Mouse (Mus musculus) stomach, postnatal 0 days (tissue): ENCODE data around the gene Nlrc5. TPM values are rescaled to one million over a fixed set of nuclear protein-coding genes. Genes with fewer than 3 reads are reported as not detected.

Experiments
- ATAC-seq: fragments of 200-750 bp; cut with Nextera tagmentation; 2 replicates; pipeline ENCODE4 v1.8.0; 2017; ENCODE audit not compliant: low FRiP score, low TSS enrichment
- DNase-seq: peaks from one replicate; pipeline ENCODE4 v3.0.0-alpha.2; 2016; ENCODE audit warnings: low spot score
- H3K27ac ChIP-seq: fragments of 300-500 bp; sonication (generic); replicated peaks from 2 replicates; pipeline ENCODE4 v1.5.1; 2014; ENCODE audit warnings: mild to moderate bottlenecking, control low read depth
- H3K27me3 ChIP-seq: fragments of 300-500 bp; sonication (generic); 2 replicates; pipeline ENCODE4 v1.6.1; 2014; ENCODE audit warnings: low read length; ENCODE audit not compliant: control insufficient read depth, insufficient read depth
- H3K36me3 ChIP-seq: fragments of 300-500 bp; sonication (generic); 2 replicates; pipeline ENCODE4 v1.6.1; 2014; ENCODE audit warnings: low read length, mixed read lengths; ENCODE audit not compliant: control insufficient read depth, insufficient read depth
- H3K4me1 ChIP-seq: fragments of 300-500 bp; sonication (generic); replicated peaks from 2 replicates; pipeline ENCODE4 v1.6.1; 2014; ENCODE audit warnings: antibody characterized with exemption; ENCODE audit not compliant: control insufficient read depth, insufficient read depth
- H3K4me2 ChIP-seq: fragments of 300-500 bp; sonication (generic); replicated peaks from 2 replicates; pipeline ENCODE4 v1.6.1; 2014; ENCODE audit warnings: low read depth, mild to moderate bottlenecking, control low read depth, moderate library complexity
- H3K4me3 ChIP-seq: fragments of 300-500 bp; sonication (generic); 2 replicates; pipeline ENCODE4 v1.5.1; 2014; ENCODE audit warnings: low read depth, low read length, control low read depth
- H3K9ac ChIP-seq: fragments of 300-500 bp; sonication (generic); 2 replicates; pipeline ENCODE4 v1.6.1; 2014; ENCODE audit warnings: mild to moderate bottlenecking, low read length, control low read depth, mixed read lengths
- H3K9me3 ChIP-seq: fragments of 300-500 bp; sonication (generic); 2 replicates; pipeline ENCODE4 v1.6.1; 2016; ENCODE audit warnings: low read length; ENCODE audit not compliant: control insufficient read depth
- CTCF ChIP-seq: IDR thresholded peaks from 2 replicates; pipeline ENCODE4 v1.5.1; 2016; ENCODE audit warnings: antibody characterized with exemption, low read depth, mild to moderate bottlenecking, moderate library complexity
- EP300 ChIP-seq: optimal IDR thresholded peaks from 2 replicates; pipeline ENCODE3; 2016; ENCODE audit warnings: antibody characterized with exemption
- WGBS: fragments of 180-500 bp; shearing (Covaris S2); extraction: QIAGEN DNeasy Blood & Tissue Kit; methylation state at CpG from one replicate; pipeline ENCODE4 v1.1.7; 2014; 5-methylcytosine and 5-hydroxymethylcytosine counted together
- polyA plus RNA-seq: library from polyadenylated mRNA; unstranded; fragments of >200 nt; fragmentation: Nextera tagmentation; extraction: Ambion mirVana; gene quantifications from 2 replicates; pipeline ENCODE4 v1.2.1, GENCODE M21; 2015

Gene Nlrc5
- polyA plus RNA-seq, 1 experiment from 2014 or later, result 0.44 TPM

- H3K9me3 ChIP-seq, result no peaks in the 10 kb centered on the region
- no peaks in the 10 kb centered on the region for H3K4me1 ChIP-seq
- H3K27ac ChIP-seq, result no peak overlapping the region
- ATAC-seq (no peak), DNase-seq (no peak)
- no peak for TF ChIP-seq CTCF
- no peak for TF ChIP-seq EP300
- H3K4me2 ChIP-seq, result no peak overlapping the region
- H3K4me3 ChIP-seq, result no peak overlapping the region
- WGBS, result 80% methylated on average over 7 of the region's 7 CpGs
- no peaks in the 10 kb centered on the region for H3K27me3 ChIP-seq
- H3K36me3 ChIP-seq, result no peaks in the 10 kb centered on the region
- no peak overlapping the region for H3K9ac ChIP-seq
Observed at GRCm38 (mm10) chr8:94527178-94527577, 93.0 kb downstream of the Nlrc5 start.

- H3K27ac ChIP-seq, result no peak overlapping the region
- DNase-seq (no peak), ATAC-seq (no peak)
- no peak overlapping the region for H3K4me3 ChIP-seq
- no peaks in the 10 kb centered on the region for H3K9me3 ChIP-seq
- H3K36me3 ChIP-seq, result no peaks in the 10 kb centered on the region
- H3K4me2 ChIP-seq, result no peak overlapping the region
- no peaks in the 10 kb centered on the region for H3K27me3 ChIP-seq
- WGBS, result 37% methylated on average over 4 of the region's 4 CpGs
- H3K9ac ChIP-seq, result no peak overlapping the region
- no peaks in the 10 kb centered on the region; the same call in 1 of the 2 replicates for H3K4me1 ChIP-seq
- TF ChIP-seq EP300, result no peak
- TF ChIP-seq CTCF, result peak; percentile 86
Observed at GRCm38 (mm10) chr8:94528245-94528644, 94.1 kb downstream of the Nlrc5 start.

- no peak for ATAC-seq
- H3K27me3 ChIP-seq, result no peaks in the 10 kb centered on the region
- 69% methylated on average over 4 of the region's 4 CpGs for WGBS
Observed at GRCm38 (mm10) chr8:94529875-94530274, 95.7 kb downstream of the Nlrc5 start.

GRCm38 (mm10) chr8:94530643-94531042 lies 96.5 kb downstream of the Nlrc5 start:
- DNase-seq, result no peak
- Histone ChIP-seq H3K36me3 (no peaks in the 10 kb centered on the region), H3K4me3 (no peak overlapping the region), H3K27ac (no peak overlapping the region), H3K27me3 (no peaks in the 10 kb centered on the region), H3K4me1 (no peaks in the 10 kb centered on the region; the same call in 1 of the 2 replicates), H3K9me3 (no peaks in the 10 kb centered on the region), H3K4me2 (no peak overlapping the region), H3K9ac (no peak overlapping the region)
- TF ChIP-seq CTCF (no peak), EP300 (no peak)
- no peak for ATAC-seq
- 80% methylated on average over 4 of the region's 4 CpGs for WGBS

More at GRCm38 (mm10) chr8:94529875-94530274, 95.7 kb downstream of the Nlrc5 start:
- Histone ChIP-seq H3K36me3 (no peaks in the 10 kb centered on the region), H3K4me3 (no peak overlapping the region), H3K9me3 (no peaks in the 10 kb centered on the region), H3K4me1 (no peaks in the 10 kb centered on the region; the same call in 1 of the 2 replicates), H3K9ac (no peak overlapping the region), H3K27ac (no peak overlapping the region), H3K4me2 (no peak overlapping the region)
- DNase-seq, result no peak
- TF ChIP-seq CTCF (no peak), EP300 (no peak)

DNA sequence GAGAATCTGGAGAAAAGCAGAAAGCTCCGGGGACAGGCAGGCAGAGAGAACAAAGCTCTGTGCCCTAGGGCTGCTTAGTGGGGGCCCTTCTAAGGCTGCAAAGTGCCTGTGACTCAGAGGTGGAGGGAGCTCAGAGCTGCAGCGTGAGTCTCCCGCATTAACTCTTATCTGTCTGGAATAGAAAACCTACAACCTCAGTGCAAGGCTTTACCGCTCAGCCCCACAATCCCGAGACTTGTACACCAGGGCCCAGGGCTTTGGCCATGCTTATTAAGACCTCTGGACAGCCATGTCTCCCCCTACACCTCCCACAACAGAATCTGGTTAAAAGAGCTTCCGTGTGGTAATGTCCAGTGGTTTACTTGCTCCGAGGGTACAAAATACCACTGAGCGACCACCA lies 97.8 kb downstream of the Nlrc5 start:
- ATAC-seq, result no peak
- Histone ChIP-seq H3K4me2 (peak overlapping the region; percentile 95), H3K27ac (0 out of 2 replicates have a peak overlapping the region, but pooled peaks have one; percentile 40), H3K4me3 (peak overlapping the region; percentile 67), H3K27me3 (no peaks in the 10 kb centered on the region), H3K9ac (peak overlapping the region; percentile 27; the same call in 1 of the 2 replicates), H3K4me1 (no peaks in the 10 kb centered on the region; the same call in 1 of the 2 replicates), H3K36me3 (no peaks in the 10 kb centered on the region), H3K9me3 (no peaks in the 10 kb centered on the region)
- 4% methylated on average over 8 of the region's 8 CpGs for WGBS
- DNase-seq, result no peak
- no peak for TF ChIP-seq EP300
- no peak for TF ChIP-seq CTCF

GRCm38 (mm10) chr8:94532525-94532872 lies 98.3 kb downstream of the Nlrc5 start:
- Histone ChIP-seq H3K36me3 (no peaks in the 10 kb centered on the region), H3K9me3 (no peaks in the 10 kb centered on the region), H3K4me3 (peak overlapping the region; percentile 67), H3K4me1 (no peaks in the 10 kb centered on the region; the same call in 1 of the 2 replicates), H3K4me2 (peak overlapping the region; percentile 95), H3K9ac (peak overlapping the region; percentile 74), H3K27me3 (no peaks in the 10 kb centered on the region), H3K27ac (peak overlapping the region; percentile 40; the same call in 1 of the 2 replicates)
- DNase-seq (no peak), ATAC-seq (peak; percentile 8; the same call in 1 of the 2 replicates)
- 2% methylated on average over 31 of the region's 34 CpGs for WGBS
- TF ChIP-seq CTCF (no peak), EP300 (no peak)
